8 mouse cellular contexts compared by ENCODE assay signal in genomic region chr11:98022555-98023371, GRCm38 (mm10). TPM values are rescaled to one million over a fixed set of nuclear protein-coding genes. Genes with fewer than 3 reads are reported as not detected.
DNase-seq lines count a peak whose midpoint lies in the region; ATAC-seq and TF ChIP-seq lines count a peak whose summit lies in the region.

TSS of gene Cacnb1 (minus strand) at chr11:98023034.

- peak within 1 kb of the TSS; percentile 93 for H3K4me2 ChIP-seq in intestine, postnatal 0 days (replicated peaks; ENCODE audit: low read depth)
- peak within 1 kb of the TSS; percentile 98 for H3K4me2 ChIP-seq in liver, embryonic 11.5 days

- DNase-seq in lung, adult 18-20 months: peak; percentile 63 to 73
- no peak for DNase-seq in lung, postnatal 25 days (ENCODE audit: low spot score)
- peak; percentile 51 to 67 for DNase-seq in cerebellum, postnatal 36 days
- peak; percentile 64 to 75 for DNase-seq in gastrocnemius, postnatal 4 days (ENCODE audit: low spot score in 2 of 2)
- peak; percentile 82 for DNase-seq in liver, embryonic 11.5 days (ENCODE audit: low spot score)
- peak; percentile 88 for DNase-seq in neural tube, embryonic 10.5 days (ENCODE audit: extremely low spot score, low spot score)
- DNase-seq in thymus, postnatal 10 days (ENCODE audit: low spot score in 2 of 2): peak; percentile 53 to 78

- 4% methylated on average over 45 of the region's 52 CpGs for WGBS in intestine, postnatal 0 days
- 2% methylated on average over 45 of the region's 52 CpGs for WGBS in liver, embryonic 11.5 days

- H3K4me3 ChIP-seq in intestine, postnatal 0 days (ENCODE audit: low read depth, low read length): peak within 1 kb of the TSS; percentile 54
- peak within 1 kb of the TSS; percentile 65 for H3K4me3 ChIP-seq in liver, embryonic 11.5 days (ENCODE audit: low read depth, low read length)

- H3K36me3 ChIP-seq in intestine, postnatal 0 days (ENCODE audit: control insufficient read depth, insufficient read depth): no peaks in the 10 kb centered on the region
- 0 out of 2 replicates have a peak, but pooled peaks cover 2% of the 10 kb centered on the region for H3K36me3 ChIP-seq in liver, embryonic 11.5 days (ENCODE audit: control insufficient read depth, insufficient read depth, low read length)

- ATAC-seq in intestine, postnatal 0 days: no peak
- peak; percentile 44 for ATAC-seq in liver, embryonic 11.5 days (replicated peaks; ENCODE audit: low FRiP score)

- no peak for TF ChIP-seq CTCF in intestine, postnatal 0 days (IDR thresholded peaks at IDR 0.05; ENCODE audit: low read depth)

- no peaks in the 10 kb centered on the region for H3K9me3 ChIP-seq in intestine, postnatal 0 days (ENCODE audit: control insufficient read depth)
- no peaks in the 10 kb centered on the region for H3K9me3 ChIP-seq in liver, embryonic 11.5 days (ENCODE audit: control insufficient read depth, low read length)

- H3K4me1 ChIP-seq in intestine, postnatal 0 days (replicated peaks; ENCODE audit: control insufficient read depth, insufficient read depth, low read length): 0 out of 2 replicates have a peak, but pooled peaks cover 6% of the 10 kb centered on the region
- peaks cover 31% of the 10 kb centered on the region for H3K4me1 ChIP-seq in liver, embryonic 11.5 days (replicated peaks; ENCODE audit: control insufficient read depth, insufficient read depth, low read length)

- H3K27me3 ChIP-seq in intestine, postnatal 0 days (replicated peaks; ENCODE audit: control insufficient read depth, insufficient read depth, low read length): no peaks in the 10 kb centered on the region
- H3K27me3 ChIP-seq in liver, embryonic 11.5 days (replicated peaks; ENCODE audit: control insufficient read depth, insufficient read depth, low read length): peaks cover 19% of the 10 kb centered on the region

- H3K9ac ChIP-seq in intestine, postnatal 0 days (ENCODE audit: low read depth, low read length): peak within 1 kb of the TSS; percentile 52
- H3K9ac ChIP-seq in liver, embryonic 11.5 days (ENCODE audit: low read depth, low read length): peak within 1 kb of the TSS; percentile 72

- H3K27ac ChIP-seq in intestine, postnatal 0 days (ENCODE audit: low read depth, low read length): peak within 1 kb of the TSS; percentile 64
- peak within 1 kb of the TSS; percentile 53 for H3K27ac ChIP-seq in liver, embryonic 11.5 days (ENCODE audit: low read depth, low read length)

RNA-seq across cellular contexts. Expression of gene Cacnb1, which starts in this region (rescaled TPM):
- 100 to 1,000 TPM; 240 to 241 TPM for total RNA-seq in gastrocnemius, postnatal 4 days (2021)
- 2.8 and 3.2 TPM in 2 replicates for polyA plus RNA-seq in intestine, postnatal 0 days (2015; fragmentation: Nextera tagmentation; extraction: Ambion mirVana)
- 2.1 and 2.2 TPM in 2 replicates for polyA plus RNA-seq in liver, embryonic 11.5 days (2014; fragmentation: Nextera tagmentation; extraction: Ambion mirVana)
